Mouse (Mus musculus): ENCODE results near the gene Ddx41.

DNA sequence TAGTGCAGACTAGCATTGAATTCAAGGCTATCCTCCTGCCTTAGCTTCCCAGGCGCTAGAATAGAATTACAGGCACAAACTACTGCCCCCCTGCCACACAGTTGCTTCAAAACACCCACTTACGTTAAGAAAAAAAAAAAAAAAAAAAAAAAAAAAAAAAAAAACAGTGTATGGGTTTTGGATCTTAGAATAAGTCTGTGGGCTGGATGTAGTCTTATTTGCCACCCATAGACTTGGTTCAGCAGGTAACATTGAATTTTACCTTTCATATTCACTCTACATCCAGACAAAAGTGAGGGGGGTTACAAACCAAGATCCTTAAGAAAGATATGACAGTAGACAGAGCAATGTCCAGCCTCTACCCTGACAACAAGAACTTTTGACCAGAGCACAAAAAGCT lies 31.5 kb upstream of the Ddx41 start:
- no peak for TF ChIP-seq CTCF (IDR thresholded peaks at IDR 0.05; ENCODE audit: insufficient read depth, low read depth, low read length)
- no peak for TF ChIP-seq POLR2A (IDR thresholded peaks at IDR 0.05; ENCODE audit: insufficient read depth, low read depth, low read length)

Measured in olfactory bulb, adult 2 months (tissue).